Mouse (Mus musculus) mouse embryonic stem cell (cell line): Measurements from ENCODE around the gene Stx4a.
"Not testable (repeated sequence)": the region's sequence is repeated elsewhere in the genome, so short reads cannot be mapped to it uniquely, and the experiment has no call there.

Experiments used
- in situ Hi-C, 2 experiments: fragments of 300-500 bp; cut with MboI; formaldehyde crosslinking; loops; 1 replicate in 1 of 2; 3 replicates in 1 of 2; pipeline ENCODE4 v1.14.3; 2019 to 2020; ENCODE audit warnings: low sequenced_read_pairs in 2 of 2, low pct_unique_long_range_greater_than_20kb in 1 of 2, mixed read lengths in 1 of 2; ENCODE audit not compliant: unreplicated experiment in 1 of 2

Gene Stx4a

DNA sequence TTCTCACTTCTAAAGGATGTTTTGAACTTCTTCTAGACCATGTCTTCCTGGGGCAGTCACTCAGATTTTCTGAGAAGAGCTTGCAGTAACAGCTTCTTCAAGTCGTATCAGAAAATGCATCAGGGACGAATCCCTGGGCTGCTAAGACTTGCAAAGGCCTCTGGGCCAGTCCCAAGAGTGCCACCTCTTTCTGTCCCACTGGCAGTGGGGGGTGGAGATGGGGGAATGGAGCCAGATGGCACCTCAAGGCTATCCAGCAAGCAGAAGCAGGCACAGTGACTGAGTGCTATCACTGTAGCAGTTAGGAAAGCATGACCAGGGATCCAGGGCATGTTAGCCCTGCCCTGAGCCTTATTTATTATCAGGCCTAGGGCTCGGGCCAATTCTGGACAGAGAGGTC lies 11.8 kb upstream of the Stx4a start:
- in situ Hi-C loops: no loop called here

GRCm38 (mm10) chr7:127813821-127814220 lies 10.3 kb upstream of the Stx4a start:
- in situ Hi-C loops: no loop called here

DNA sequence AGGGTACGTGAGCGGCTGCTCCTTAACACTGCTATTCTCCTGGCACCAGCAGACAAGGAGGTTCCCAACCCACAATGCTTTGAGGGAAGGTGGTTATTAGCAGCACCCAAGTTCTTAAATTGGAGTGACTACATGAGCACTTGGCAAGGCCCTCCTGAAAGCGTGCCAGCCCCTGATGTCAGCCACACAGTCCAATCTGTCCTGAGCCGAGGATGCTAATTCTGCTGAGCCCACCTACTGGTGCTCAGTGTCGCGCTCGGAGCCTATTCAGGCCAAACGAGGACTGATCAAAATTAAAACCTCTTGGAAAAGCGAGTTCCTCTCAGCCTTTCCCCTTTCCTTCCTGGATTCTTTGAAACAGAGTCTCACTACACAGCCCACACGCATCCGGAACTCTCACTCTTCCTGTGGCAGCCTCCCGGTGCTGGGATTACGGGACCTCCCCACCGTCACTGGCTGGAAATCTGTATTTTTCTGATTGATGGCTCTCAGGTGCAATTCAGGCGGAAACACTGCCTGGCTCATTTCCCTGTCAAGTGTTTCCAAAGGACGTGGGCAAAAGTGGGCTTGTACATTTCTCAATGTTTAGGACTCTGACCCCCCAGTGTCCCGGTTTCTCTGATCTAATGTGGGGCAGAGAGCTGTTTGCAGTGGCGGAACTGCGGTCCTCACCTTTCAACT lies 9.7 kb upstream of the Stx4a start:
- in situ Hi-C loops: no loop called here

- in situ Hi-C loops: no loop called here
Observed at GRCm38 (mm10) chr7:127815116-127815665, 8.9 kb upstream of the Stx4a start.

- in situ Hi-C loops: no loop called here
Observed at GRCm38 (mm10) chr7:127815954-127816821, 7.9 kb upstream of the Stx4a start.

DNA sequence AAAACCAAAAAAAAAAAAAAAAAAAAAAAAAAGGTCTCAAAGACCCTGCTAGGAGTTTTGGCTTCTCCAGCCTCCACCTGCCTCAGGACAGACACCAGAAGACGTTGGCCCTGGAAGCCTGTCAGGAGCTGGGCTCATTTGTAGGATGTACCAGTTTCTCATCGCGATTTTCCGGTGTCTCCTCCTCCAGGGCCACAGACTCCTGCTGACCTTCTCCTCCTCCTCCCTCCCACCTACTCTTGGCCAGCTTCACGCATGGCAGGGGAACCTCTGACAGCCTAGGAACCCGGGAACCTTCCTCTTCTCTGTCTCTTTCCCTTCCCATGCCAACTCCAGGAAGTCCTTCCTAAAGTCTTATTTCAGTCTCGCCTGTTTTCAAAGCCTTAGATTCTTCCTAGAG lies 7.0 kb upstream of the Stx4a start:
- in situ Hi-C loops: no loop called here

- in situ Hi-C loops: no loop called here
Observed at GRCm38 (mm10) chr7:127817776-127818175, 6.3 kb upstream of the Stx4a start.

DNA sequence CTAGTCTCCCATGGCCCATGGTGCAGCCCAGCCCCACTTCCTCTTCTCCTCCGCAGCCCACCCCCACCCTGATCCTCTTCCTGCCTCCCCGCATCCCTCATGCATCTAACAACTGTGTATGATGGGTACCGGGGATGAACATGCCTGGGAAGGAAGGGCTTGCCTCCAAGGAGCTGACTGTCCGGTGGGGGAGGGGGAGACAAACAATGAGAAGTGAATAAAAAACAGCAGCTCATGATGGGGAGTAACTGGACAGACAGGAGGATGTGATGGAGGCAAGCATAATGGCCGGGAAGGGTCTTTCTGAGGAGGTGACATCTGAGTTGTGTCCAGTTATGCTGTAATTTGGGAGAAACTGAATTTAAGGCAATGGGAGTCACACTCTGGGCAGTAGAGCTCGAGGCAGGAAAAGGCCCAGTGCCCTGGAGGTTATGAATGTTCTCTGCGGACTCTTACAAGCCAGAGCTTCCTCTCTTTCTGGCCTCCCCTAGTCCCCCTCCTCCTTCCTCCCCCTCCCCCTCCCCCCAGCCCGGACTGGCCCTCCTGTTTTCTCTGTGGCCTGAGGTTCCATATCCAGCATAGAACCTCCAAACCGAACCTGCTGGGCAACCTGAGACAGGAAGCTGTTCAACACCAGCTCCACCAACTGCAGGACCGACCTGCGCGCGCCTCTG lies 3.1 kb upstream of the Stx4a start:
- in situ Hi-C loops: no loop called here

DNA sequence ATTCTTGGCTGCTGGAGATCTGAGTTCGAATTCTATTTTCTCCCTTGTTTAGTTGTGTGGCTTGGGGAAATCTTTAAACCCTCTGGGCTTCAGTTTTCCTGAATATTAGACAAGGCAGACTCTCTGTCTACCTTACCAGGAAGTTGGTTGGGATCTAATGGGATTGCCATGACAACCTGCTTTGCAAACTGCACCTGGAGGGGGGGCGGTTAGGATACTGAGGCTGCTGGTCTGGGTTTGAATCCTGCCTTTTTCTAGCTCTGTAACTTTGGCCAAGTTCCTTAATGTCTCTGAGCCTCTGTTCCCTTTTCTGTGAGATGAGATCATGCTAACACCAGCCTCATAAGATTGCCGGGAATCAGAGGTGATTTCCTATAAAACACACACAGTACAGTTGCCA lies 1.6 kb upstream of the Stx4a start:
- in situ Hi-C loops: no loop called here

- in situ Hi-C loops: no loop called here
Observed at GRCm38 (mm10) chr7:127823236-127824171, 590 bp upstream of the Stx4a start.

DNA sequence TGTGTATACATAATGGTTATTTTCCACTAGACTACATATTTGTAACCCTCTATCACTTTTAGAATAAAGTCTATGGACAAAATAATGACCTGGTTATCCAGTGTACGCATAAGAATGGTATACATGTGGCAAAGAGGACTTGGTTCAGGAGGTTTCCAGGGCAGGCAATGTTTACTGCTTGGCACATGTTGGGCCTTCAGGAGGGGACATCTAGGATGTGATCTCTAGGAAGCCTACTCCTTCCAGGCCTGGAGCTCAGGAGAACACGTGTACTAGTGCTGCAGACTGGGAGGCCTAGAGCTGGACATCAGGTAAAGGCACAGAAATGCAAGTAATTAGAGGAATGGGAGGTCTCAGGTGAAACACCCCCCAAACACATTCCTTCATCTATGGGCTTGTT lies 11.5 kb downstream of the Stx4a start:
- in situ Hi-C loops: no loop called here

GRCm38 (mm10) chr7:127837473-127837872 lies 13.4 kb downstream of the Stx4a start:
- in situ Hi-C loops: no loop called here

DNA sequence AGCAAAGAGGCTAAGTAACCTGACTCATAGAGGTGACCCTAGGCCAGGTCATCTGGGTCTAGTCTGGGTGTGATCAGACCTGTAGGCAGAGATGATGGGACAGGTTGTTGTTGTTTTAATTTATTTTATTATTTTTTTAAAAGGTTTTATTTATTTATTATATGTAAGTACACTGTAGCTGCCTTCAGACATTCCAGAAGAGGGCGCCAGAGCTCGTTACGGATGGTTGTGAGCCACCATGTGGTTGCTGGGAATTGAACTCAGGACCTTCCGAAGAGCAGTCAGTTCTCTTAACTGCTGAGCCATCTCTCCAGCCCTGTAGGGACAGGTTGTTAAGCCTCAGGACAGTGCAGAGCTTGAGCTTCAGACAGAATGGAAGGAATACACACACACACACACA lies 13.8 kb downstream of the Stx4a start:
- in situ Hi-C loops: not testable (repeated sequence)

GRCm38 (mm10) chr7:127840031-127840430 lies 15.9 kb downstream of the Stx4a start:
- in situ Hi-C loops: not testable (repeated sequence)

GRCm38 (mm10) chr7:127840886-127841285 lies 16.8 kb downstream of the Stx4a start:
- in situ Hi-C loops: no loop called here

- in situ Hi-C loops: no loop called here
Observed at GRCm38 (mm10) chr7:127841340-127842000, 17.4 kb downstream of the Stx4a start.

- in situ Hi-C loops: no loop called here
Observed at GRCm38 (mm10) chr7:127842001-127842718, 18.1 kb downstream of the Stx4a start.
